Mouse (Mus musculus) hindbrain, postnatal 0 days (tissue): Measurements from ENCODE around the gene Lsm11. TPM values are rescaled to one million over a fixed set of nuclear protein-coding genes. Genes with fewer than 3 reads are reported as not detected.

ENCODE experiments used
- ATAC-seq: fragments of 200-750 bp; cut with Nextera tagmentation; 2 replicates; pipeline ENCODE4 v1.8.0; 2017; ENCODE audit warnings: mild to moderate bottlenecking, moderate TSS enrichment, moderate library complexity
- DNase-seq: peaks from one replicate; pipeline ENCODE4 v3.0.0-alpha.2; 2015; ENCODE audit warnings: low spot score
- H3K27ac ChIP-seq: fragments of 300-500 bp; sonication (generic); 2 replicates; pipeline ENCODE4 v1.5.1; 2014; ENCODE audit warnings: mild to moderate bottlenecking
- H3K27me3 ChIP-seq: fragments of 300-500 bp; sonication (generic); 2 replicates; pipeline ENCODE4 v1.6.1; 2014; ENCODE audit warnings: low read length, mixed read lengths; ENCODE audit not compliant: insufficient read depth
- H3K36me3 ChIP-seq: fragments of 300-500 bp; sonication (generic); 2 replicates; pipeline ENCODE4 v1.6.1; 2014; ENCODE audit warnings: low read length, mixed read lengths; ENCODE audit not compliant: insufficient read depth
- H3K4me1 ChIP-seq: fragments of 300-500 bp; sonication (generic); 2 replicates; pipeline ENCODE4 v1.6.1; 2014; ENCODE audit warnings: antibody characterized with exemption, low read length, mixed read lengths; ENCODE audit not compliant: insufficient read depth
- H3K4me2 ChIP-seq: fragments of 300-500 bp; sonication (generic); 2 replicates; pipeline ENCODE4 v1.6.1; 2014; ENCODE audit warnings: low read depth, mild to moderate bottlenecking, low read length, moderate library complexity, mixed read lengths
- H3K4me3 ChIP-seq: fragments of 300-500 bp; sonication (generic); 2 replicates; pipeline ENCODE4 v1.5.1; 2014; ENCODE audit warnings: low read length
- H3K9ac ChIP-seq: fragments of 300-500 bp; sonication (generic); replicated peaks from 2 replicates; pipeline ENCODE4 v1.6.1; 2014; ENCODE audit warnings: mild to moderate bottlenecking, low read length, moderate library complexity, mixed read lengths
- H3K9me3 ChIP-seq: fragments of 300-500 bp; sonication (generic); 2 replicates; pipeline ENCODE4 v1.6.1; 2016; ENCODE audit warnings: low read length, mixed read lengths
- CTCF ChIP-seq: IDR thresholded peaks from 2 replicates; pipeline ENCODE4 v1.5.1; 2016; ENCODE audit warnings: antibody characterized with exemption, control low read depth, low read depth
- WGBS: fragments of 180-500 bp; shearing (Covaris S2); extraction: QIAGEN DNeasy Blood & Tissue Kit; methylation state at CpG from one replicate; pipeline ENCODE4 v1.1.7; 2014; 5-methylcytosine and 5-hydroxymethylcytosine counted together
- polyA plus RNA-seq: library from polyadenylated mRNA; unstranded; fragments of >200 nt; fragmentation: Nextera tagmentation; extraction: Ambion mirVana; gene quantifications from 2 replicates; pipeline ENCODE4 v1.2.1, GENCODE M21; 2015
- total RNA-seq: library from RNA; depleted of rRNA; stranded (reverse); fragments of >200 nt; gene quantifications from 2 replicates; pipeline ENCODE4 v1.2.3, GENCODE M21; 2014; rRNA removed

Lsm11 gene
- 92.6 and 96.2 TPM in 2 replicates for total RNA-seq
- 27.5 and 31.0 TPM in 2 replicates for polyA plus RNA-seq

DNA sequence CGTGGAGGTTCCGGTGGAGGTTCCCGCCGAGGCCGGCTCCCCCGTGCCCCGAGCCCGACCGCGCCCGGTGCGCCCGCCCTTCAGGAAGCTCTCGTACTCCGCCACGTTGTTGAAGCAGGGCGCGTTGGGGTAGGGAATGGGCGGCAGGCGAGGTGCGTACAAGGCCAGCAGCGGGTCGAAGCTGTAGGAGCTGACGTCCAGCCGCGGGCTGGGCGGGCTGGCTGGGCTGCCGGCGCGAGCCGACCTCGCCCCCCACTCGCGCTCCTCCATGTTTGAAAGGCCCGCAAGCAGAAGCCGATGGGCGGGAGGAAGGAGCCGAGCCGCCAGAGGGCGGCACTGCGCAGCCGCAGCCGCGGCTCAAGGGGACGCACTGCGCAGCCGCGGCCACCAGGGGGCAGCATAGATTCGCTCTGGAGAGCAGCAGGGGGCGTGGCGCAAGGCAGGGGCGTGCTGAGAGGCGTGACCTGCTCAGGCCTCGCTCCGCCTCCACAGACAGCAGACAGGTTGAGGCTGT, at the start of gene Lsm11:
TSS of gene Lsm11 (minus strand) at position 293 of the 514 bp plus-strand sequence.
- Histone ChIP-seq H3K9ac (peak within 1 kb of the TSS; percentile 84), H3K27me3 (no peaks in the 10 kb centered on the region), H3K4me1 (0 out of 2 replicates have a peak, but pooled peaks cover 6% of the 10 kb centered on the region), H3K4me3 (peak within 1 kb of the TSS; percentile 93), H3K27ac (peak within 1 kb of the TSS; percentile 61), H3K36me3 (0 out of 2 replicates have a peak, but pooled peaks cover 3% of the 10 kb centered on the region), H3K4me2 (peak within 1 kb of the TSS; percentile 83), H3K9me3 (no peaks in the 10 kb centered on the region)
- peak; percentile 89 for ATAC-seq
- DNase-seq, result peak; percentile 96
- WGBS, result 1% methylated on average over 49 of the region's 55 CpGs
- TF ChIP-seq CTCF, result peak; percentile 91

DNA sequence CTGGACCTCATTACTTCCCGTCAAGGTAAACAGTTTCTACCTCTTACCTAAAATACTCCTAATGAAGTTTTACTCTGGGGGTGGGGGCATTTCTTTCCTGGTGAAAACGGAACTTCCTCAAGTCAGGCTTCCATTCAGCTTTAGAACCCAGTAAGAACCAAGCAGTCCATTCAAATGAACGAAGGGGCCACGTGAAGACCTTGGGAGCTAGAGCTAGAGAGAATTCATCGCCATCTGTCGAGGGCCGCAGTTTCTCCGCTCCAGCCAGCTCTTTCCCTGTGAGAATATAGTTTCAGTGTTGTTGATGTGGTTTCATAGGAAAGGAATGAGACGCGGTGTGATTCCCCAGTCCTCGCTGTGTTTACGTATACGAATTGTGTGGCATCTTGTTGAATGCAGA, 47.4 kb upstream of the Lsm11 start:
- ATAC-seq (no peak), DNase-seq (no peak)
- Histone ChIP-seq H3K4me3 (no peak overlapping the region), H3K27me3 (no peaks in the 10 kb centered on the region), H3K27ac (no peak overlapping the region), H3K9me3 (no peaks in the 10 kb centered on the region), H3K36me3 (no peaks in the 10 kb centered on the region), H3K4me2 (peak overlapping the region; percentile 42), H3K4me1 (peaks cover 5% of the 10 kb centered on the region; the same call in 1 of the 2 replicates), H3K9ac (no peak overlapping the region)
- WGBS, result 56% methylated on average over 13 of the region's 13 CpGs
- TF ChIP-seq CTCF, result no peak

GRCm38 (mm10) chr11:45991604-45992003, 46.9 kb upstream of the Lsm11 start:
- Histone ChIP-seq H3K4me1 (peaks cover 5% of the 10 kb centered on the region; the same call in 1 of the 2 replicates), H3K27me3 (no peaks in the 10 kb centered on the region), H3K36me3 (no peaks in the 10 kb centered on the region), H3K27ac (no peak overlapping the region), H3K9ac (no peak overlapping the region), H3K9me3 (no peaks in the 10 kb centered on the region), H3K4me3 (no peak overlapping the region), H3K4me2 (peak overlapping the region; percentile 42)
- ATAC-seq, result no peak
- no peak for TF ChIP-seq CTCF
- 11% methylated on average over 16 of the region's 16 CpGs for WGBS
- DNase-seq, result no peak

DNA sequence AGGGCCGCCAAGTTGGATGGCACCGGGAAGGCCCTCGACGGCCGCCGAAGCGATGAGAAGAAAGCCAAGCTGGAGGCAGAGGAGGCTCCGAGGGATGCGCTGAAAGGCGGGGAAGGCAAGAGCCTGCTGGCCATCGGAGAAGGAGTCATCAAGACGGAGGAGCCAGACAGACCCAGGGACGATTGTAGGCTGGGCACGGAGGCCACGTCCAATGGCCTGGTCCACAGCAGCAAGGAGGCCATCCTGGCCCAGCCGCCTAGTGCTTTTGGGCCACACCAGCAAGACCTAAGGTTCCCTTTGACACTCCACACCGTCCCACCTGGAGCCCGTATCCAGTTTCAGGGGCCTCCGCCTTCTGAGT, 36.1 kb upstream of the Lsm11 start:
- Histone ChIP-seq H3K4me1 (no peaks in the 10 kb centered on the region), H3K36me3 (no peaks in the 10 kb centered on the region), H3K9ac (peak overlapping the region; percentile 78), H3K4me3 (peak overlapping the region; percentile 48), H3K27me3 (no peaks in the 10 kb centered on the region), H3K4me2 (peak overlapping the region; percentile 72), H3K27ac (no peak overlapping the region; the same call in 1 of the 2 replicates), H3K9me3 (no peaks in the 10 kb centered on the region)
- DNase-seq (no peak), ATAC-seq (peak; percentile 16)
- no peak for TF ChIP-seq CTCF
- 43% methylated on average over 19 of the region's 19 CpGs for WGBS

DNA sequence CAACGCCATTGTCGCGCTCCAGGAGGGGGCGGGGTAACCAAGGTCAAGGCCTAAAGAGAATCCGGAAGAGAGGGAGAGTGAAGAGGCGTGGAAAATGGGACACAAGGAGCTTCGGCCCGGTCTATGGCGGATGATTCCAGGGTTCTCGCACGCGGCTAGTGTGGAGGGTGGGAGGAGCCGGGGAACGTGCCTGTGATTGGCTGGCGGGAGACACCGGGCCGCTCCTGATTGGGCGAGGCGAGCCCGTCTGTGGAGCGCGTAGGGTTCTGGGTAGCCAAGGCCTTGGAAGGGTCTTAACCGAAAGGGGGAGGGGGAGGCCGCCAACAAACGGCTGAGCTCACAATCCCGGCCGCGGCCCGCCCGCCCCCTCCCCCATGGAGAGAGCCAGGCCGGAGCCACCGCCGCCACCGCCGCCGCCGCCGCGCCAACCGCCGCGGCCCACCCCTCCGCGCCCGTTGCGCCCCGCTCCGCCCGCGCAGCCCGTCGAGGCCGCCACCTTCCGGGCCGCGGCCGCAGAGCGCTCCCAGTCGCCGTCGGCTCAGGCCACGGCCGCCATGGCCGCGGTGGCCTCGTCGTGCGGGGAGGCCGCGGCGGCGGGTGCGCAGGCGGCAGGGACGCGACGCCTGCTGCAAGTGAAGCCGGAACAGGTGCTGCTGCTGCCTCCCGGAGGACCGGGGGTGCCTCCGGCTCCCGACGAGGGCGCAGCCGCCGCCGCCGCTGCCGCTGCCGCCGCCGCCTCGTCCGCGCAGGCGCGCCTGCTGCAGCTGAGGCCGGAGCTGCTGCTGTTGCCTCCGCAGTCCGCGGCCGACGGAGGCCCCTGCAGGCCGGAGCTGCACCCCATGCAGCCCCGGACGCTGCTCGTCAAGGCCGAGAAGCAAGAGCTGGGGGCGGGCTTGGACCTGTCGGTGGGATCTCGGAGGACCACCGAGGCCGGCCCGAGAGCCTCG, 35.5 kb upstream of the Lsm11 start, which contains the start of gene Sox30:
TSS of gene Sox30 (plus strand) at position 365 of the 947 bp plus-strand sequence.
- H3K27me3 ChIP-seq, result no peaks in the 10 kb centered on the region
- no peak; the same call in 1 of the 2 replicates for TF ChIP-seq CTCF
- H3K36me3 ChIP-seq, result no peaks in the 10 kb centered on the region
- peak; percentile 99 for ATAC-seq
- WGBS, result 12% methylated on average over 64 of the region's 115 CpGs
- H3K4me3 ChIP-seq, result peak within 1 kb of the TSS; percentile 48
- no peaks in the 10 kb centered on the region for H3K9me3 ChIP-seq
- H3K4me2 ChIP-seq, result peak within 1 kb of the TSS; percentile 72
- H3K4me1 ChIP-seq, result no peaks in the 10 kb centered on the region
- peak within 1 kb of the TSS; percentile 65; the same call in 1 of the 2 replicates for H3K27ac ChIP-seq
- peak; percentile 79 for DNase-seq
- H3K9ac ChIP-seq, result peak within 1 kb of the TSS; percentile 78

- 83% methylated on average over 3 of the region's 3 CpGs for WGBS
- no peak for DNase-seq
Measured at GRCm38 (mm10) chr11:45976061-45976460, 31.3 kb upstream of the Lsm11 start.

More at GRCm38 (mm10) chr11:45976061-45976460, 31.3 kb upstream of the Lsm11 start:
- H3K9ac ChIP-seq, result no peak overlapping the region
- H3K27ac ChIP-seq, result no peak overlapping the region
- H3K9me3 ChIP-seq, result no peaks in the 10 kb centered on the region
- TF ChIP-seq CTCF, result no peak
- H3K36me3 ChIP-seq, result no peaks in the 10 kb centered on the region
- no peak overlapping the region for H3K4me2 ChIP-seq
- H3K4me3 ChIP-seq, result no peak overlapping the region
- no peak for ATAC-seq
- no peaks in the 10 kb centered on the region for H3K27me3 ChIP-seq
- H3K4me1 ChIP-seq, result no peaks in the 10 kb centered on the region
